Mouse (Mus musculus) heart, embryonic 16.5 days (tissue): ENCODE results near the gene Ell2. TPM values are rescaled to one million over a fixed set of nuclear protein-coding genes. Genes with fewer than 3 reads are reported as not detected.

Source experiments
- ATAC-seq: fragments of 200-750 bp; cut with Nextera tagmentation; replicated peaks from 2 replicates; pipeline ENCODE4 v1.8.0; 2017; ENCODE audit warnings: moderate number of reproducible peaks; ENCODE audit not compliant: insufficient read depth, low FRiP score; ENCODE audit errors: extremely low read depth
- H3K27ac ChIP-seq: fragments of 300-500 bp; sonication (generic); 2 replicates; pipeline ENCODE4 v1.5.1; 2014; ENCODE audit warnings: mild to moderate bottlenecking, low read length, control low read depth, moderate library complexity
- H3K27me3 ChIP-seq: fragments of 300-500 bp; sonication (generic); 2 replicates; pipeline ENCODE4 v1.6.1; 2014; ENCODE audit warnings: low read length, mixed read lengths; ENCODE audit not compliant: control insufficient read depth, insufficient read depth
- H3K36me3 ChIP-seq: fragments of 300-500 bp; sonication (generic); 2 replicates; pipeline ENCODE4 v1.6.1; 2014; ENCODE audit not compliant: control insufficient read depth, insufficient read depth
- H3K4me1 ChIP-seq: fragments of 300-500 bp; sonication (generic); 2 replicates; pipeline ENCODE4 v1.6.1; 2014; ENCODE audit warnings: low read length, mixed read lengths; ENCODE audit not compliant: control insufficient read depth, insufficient read depth
- H3K4me2 ChIP-seq: fragments of 300-500 bp; sonication (generic); 2 replicates; pipeline ENCODE4 v1.6.1; 2014; ENCODE audit warnings: low read depth, mild to moderate bottlenecking, control low read depth, low read length
- H3K4me3 ChIP-seq: fragments of 300-500 bp; sonication (generic); 2 replicates; pipeline ENCODE4 v1.5.1; 2014; ENCODE audit warnings: mild to moderate bottlenecking, control low read depth, low read length
- H3K9ac ChIP-seq: fragments of 300-500 bp; sonication (generic); 2 replicates; pipeline ENCODE4 v1.6.1; 2014; ENCODE audit warnings: low read length, control low read depth
- H3K9me3 ChIP-seq: fragments of 300-500 bp; sonication (generic); replicated peaks from 2 replicates; pipeline ENCODE4 v1.6.1; 2016; ENCODE audit warnings: low read length; ENCODE audit not compliant: control insufficient read depth
- WGBS: fragments of 180-500 bp; shearing (Covaris S2); extraction: QIAGEN DNeasy Blood & Tissue Kit; methylation state at CpG from one replicate; pipeline ENCODE4 v1.1.7; 2014; 5-methylcytosine and 5-hydroxymethylcytosine counted together
- polyA plus RNA-seq: library from polyadenylated mRNA; unstranded; fragments of >200 nt; fragmentation: Nextera tagmentation; extraction: Ambion mirVana; gene quantifications from 2 replicates; pipeline ENCODE4 v1.2.1, GENCODE M21; 2015

The Ell2 gene
- polyA plus RNA-seq, 1 experiment from 2014 or later: 3.8 TPM

GRCm38 (mm10) chr13:75771404-75771803 is 64.8 kb downstream of the Ell2 start:
- H3K36me3 ChIP-seq: no peaks in the 10 kb centered on the region
- H3K4me1 ChIP-seq: no peaks in the 10 kb centered on the region
- ATAC-seq: no peak
- WGBS: 82% methylated on average over 4 of the region's 4 CpGs
- H3K9ac ChIP-seq: no peak overlapping the region
- no peak overlapping the region for H3K4me3 ChIP-seq
- no peaks in the 10 kb centered on the region for H3K9me3 ChIP-seq
- H3K27me3 ChIP-seq: no peaks in the 10 kb centered on the region
- H3K4me2 ChIP-seq: no peak overlapping the region
- H3K27ac ChIP-seq: no peak overlapping the region

GRCm38 (mm10) chr13:75771984-75772730 is 65.6 kb downstream of the Ell2 start:
- 68% methylated on average over 3 of the region's 3 CpGs for WGBS
- no peak overlapping the region for H3K27ac ChIP-seq

DNA sequence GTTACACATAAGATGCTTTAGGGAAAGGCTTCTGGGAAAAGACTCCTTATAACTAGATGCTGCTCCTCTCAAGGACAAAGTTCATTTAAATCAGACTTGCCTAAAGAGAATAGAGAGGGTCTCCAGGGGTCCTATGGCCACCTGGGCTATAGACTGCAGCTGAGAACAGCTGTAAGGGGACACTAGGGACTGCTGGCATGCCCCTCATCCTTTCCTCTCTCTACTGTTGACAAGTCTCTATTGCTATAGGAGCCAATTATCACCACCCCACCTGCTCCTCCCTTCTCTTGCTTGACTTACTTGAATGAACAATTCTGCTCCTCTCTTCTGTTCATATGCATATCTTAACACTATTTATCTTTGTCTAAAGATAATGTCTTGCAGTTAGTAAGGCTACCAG is 69.4 kb downstream of the Ell2 start:
- H3K4me1 ChIP-seq: no peaks in the 10 kb centered on the region
- no peaks in the 10 kb centered on the region for H3K36me3 ChIP-seq

More at GRCm38 (mm10) chr13:75771984-75772730, 65.6 kb downstream of the Ell2 start:
- no peak overlapping the region for H3K9ac ChIP-seq
- H3K4me3 ChIP-seq: no peak overlapping the region
- no peaks in the 10 kb centered on the region for H3K4me1 ChIP-seq
- no peak for ATAC-seq
- H3K4me2 ChIP-seq: no peak overlapping the region
- H3K9me3 ChIP-seq: no peaks in the 10 kb centered on the region
- no peaks in the 10 kb centered on the region for H3K36me3 ChIP-seq
- no peaks in the 10 kb centered on the region for H3K27me3 ChIP-seq

GRCm38 (mm10) chr13:75776692-75777091 is 70.1 kb downstream of the Ell2 start:
- no peak overlapping the region for H3K4me3 ChIP-seq
- no peaks in the 10 kb centered on the region for H3K9me3 ChIP-seq
- no peaks in the 10 kb centered on the region for H3K27me3 ChIP-seq
- no peaks in the 10 kb centered on the region for H3K36me3 ChIP-seq
- no peak for ATAC-seq
- H3K4me2 ChIP-seq: no peak overlapping the region
- no peaks in the 10 kb centered on the region for H3K4me1 ChIP-seq
- WGBS: 43% methylated on average over 1 of the region's 1 CpGs
- H3K9ac ChIP-seq: no peak overlapping the region
- no peak overlapping the region for H3K27ac ChIP-seq

More for the DNA sequence above, 69.4 kb downstream of the Ell2 start:
- no peak overlapping the region for H3K27ac ChIP-seq
- no peak overlapping the region for H3K4me2 ChIP-seq
- ATAC-seq: no peak
- no peak overlapping the region for H3K9ac ChIP-seq
- H3K9me3 ChIP-seq: no peaks in the 10 kb centered on the region
- H3K4me3 ChIP-seq: no peak overlapping the region
- H3K27me3 ChIP-seq: no peaks in the 10 kb centered on the region

DNA sequence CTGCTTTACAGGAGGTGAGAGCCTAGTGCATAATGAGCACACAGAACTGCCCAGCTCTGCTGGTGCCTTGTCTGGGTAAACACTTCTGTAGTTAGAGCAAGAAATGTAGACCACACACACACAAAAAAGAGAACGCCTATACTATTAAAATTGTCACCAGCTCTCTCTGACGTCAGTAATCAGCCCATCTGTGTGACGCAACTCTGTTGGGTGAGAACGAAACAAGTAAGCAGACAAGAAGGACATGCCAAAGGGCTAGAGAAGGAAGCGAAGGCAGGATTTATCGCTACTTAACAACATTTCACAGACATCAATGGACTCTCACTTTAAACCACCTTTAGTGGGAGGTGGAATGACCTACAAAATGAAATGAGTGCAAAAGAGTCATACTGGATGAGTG is 71.6 kb downstream of the Ell2 start:
- Histone ChIP-seq H3K9me3 (no peaks in the 10 kb centered on the region), H3K9ac (no peak overlapping the region), H3K4me3 (no peak overlapping the region), H3K4me2 (no peak overlapping the region), H3K4me1 (no peaks in the 10 kb centered on the region), H3K27me3 (no peaks in the 10 kb centered on the region), H3K36me3 (no peaks in the 10 kb centered on the region), H3K27ac (no peak overlapping the region)
- ATAC-seq: no peak
- WGBS: 73% methylated on average over 6 of the region's 6 CpGs

DNA sequence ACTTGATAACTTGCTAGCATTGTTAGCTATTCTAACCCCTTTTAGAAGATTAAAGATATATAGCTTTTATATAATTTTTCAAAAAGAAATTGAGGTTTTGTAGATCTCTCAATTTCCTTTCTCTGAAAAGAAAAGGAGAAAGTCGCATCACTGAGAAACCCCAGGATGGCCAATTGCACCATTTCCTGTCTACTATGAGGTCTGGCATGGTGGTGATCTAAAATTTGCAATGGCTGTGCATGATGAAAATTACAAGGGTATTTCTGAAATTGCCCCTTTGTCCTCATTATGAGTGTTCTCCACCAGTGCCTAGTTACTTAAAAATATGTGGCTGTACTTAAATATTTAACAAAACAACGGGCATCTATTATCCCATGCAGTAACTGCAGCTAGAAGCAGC is 72.6 kb downstream of the Ell2 start:
- ATAC-seq: no peak
- Histone ChIP-seq H3K4me1 (no peaks in the 10 kb centered on the region), H3K4me2 (no peak overlapping the region), H3K9me3 (no peaks in the 10 kb centered on the region), H3K4me3 (no peak overlapping the region), H3K36me3 (no peaks in the 10 kb centered on the region), H3K9ac (no peak overlapping the region), H3K27me3 (no peaks in the 10 kb centered on the region), H3K27ac (no peak overlapping the region)
- WGBS: 82% methylated on average over 2 of the region's 2 CpGs

- Histone ChIP-seq H3K9ac (no peak overlapping the region), H3K27ac (no peak overlapping the region), H3K4me2 (no peak overlapping the region), H3K27me3 (no peaks in the 10 kb centered on the region), H3K4me1 (no peaks in the 10 kb centered on the region), H3K9me3 (no peaks in the 10 kb centered on the region), H3K36me3 (no peaks in the 10 kb centered on the region), H3K4me3 (no peak overlapping the region)
- 65% methylated on average over 2 of the region's 2 CpGs for WGBS
- no peak for ATAC-seq
Measured at GRCm38 (mm10) chr13:75780096-75780495, 73.5 kb downstream of the Ell2 start.

- H3K4me1 ChIP-seq: no peaks in the 10 kb centered on the region
- H3K27ac ChIP-seq: no peak overlapping the region
- no peaks in the 10 kb centered on the region for H3K27me3 ChIP-seq
- WGBS: 57% methylated on average over 4 of the region's 4 CpGs
- no peak overlapping the region for H3K4me2 ChIP-seq
- no peak for ATAC-seq
- H3K9ac ChIP-seq: no peak overlapping the region
- no peaks in the 10 kb centered on the region for H3K36me3 ChIP-seq
- H3K9me3 ChIP-seq: no peaks in the 10 kb centered on the region
- H3K4me3 ChIP-seq: no peak overlapping the region
Measured at GRCm38 (mm10) chr13:75785726-75786125, 79.2 kb downstream of the Ell2 start.

GRCm38 (mm10) chr13:75786264-75786663 is 79.7 kb downstream of the Ell2 start:
- no peaks in the 10 kb centered on the region for H3K9me3 ChIP-seq
- H3K36me3 ChIP-seq: no peaks in the 10 kb centered on the region
- no peak overlapping the region for H3K4me2 ChIP-seq
- no peaks in the 10 kb centered on the region for H3K4me1 ChIP-seq
- no peak overlapping the region for H3K27ac ChIP-seq
- H3K27me3 ChIP-seq: no peaks in the 10 kb centered on the region
- 82% methylated on average over 11 of the region's 11 CpGs for WGBS
- no peak for ATAC-seq
- no peak overlapping the region for H3K4me3 ChIP-seq
- no peak overlapping the region for H3K9ac ChIP-seq
